Mouse (Mus musculus): ENCODE measurements around the gene Olfr51. TPM values are rescaled to one million over a fixed set of nuclear protein-coding genes. Genes with fewer than 3 reads are reported as not detected.

Olfr51 gene
- not detected in 2 replicates for polyA plus RNA-seq (2012; rRNA removed)

DNA sequence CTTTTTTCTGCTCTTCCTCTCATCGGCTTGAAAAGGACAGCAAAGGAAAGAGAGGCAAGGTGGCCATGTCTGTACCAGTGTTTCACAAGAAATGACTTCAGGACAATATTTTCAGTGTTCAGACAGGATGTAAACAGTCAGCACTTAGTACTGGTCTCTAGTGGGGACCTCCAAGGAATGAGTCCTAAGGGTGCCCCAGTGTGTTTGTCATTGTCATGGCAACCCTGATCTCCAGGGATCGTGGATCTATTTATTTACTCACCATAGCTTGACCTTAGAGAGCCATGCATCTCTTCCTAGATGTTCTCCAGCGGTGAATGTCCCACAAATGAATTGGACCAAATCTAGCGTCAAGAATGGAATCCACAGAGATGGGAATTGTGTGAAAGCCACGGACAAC lies at the start of gene Olfr51:
TSS of gene Olfr51 (plus strand) at position 301 of the 400 bp plus-strand sequence.

DNA sequence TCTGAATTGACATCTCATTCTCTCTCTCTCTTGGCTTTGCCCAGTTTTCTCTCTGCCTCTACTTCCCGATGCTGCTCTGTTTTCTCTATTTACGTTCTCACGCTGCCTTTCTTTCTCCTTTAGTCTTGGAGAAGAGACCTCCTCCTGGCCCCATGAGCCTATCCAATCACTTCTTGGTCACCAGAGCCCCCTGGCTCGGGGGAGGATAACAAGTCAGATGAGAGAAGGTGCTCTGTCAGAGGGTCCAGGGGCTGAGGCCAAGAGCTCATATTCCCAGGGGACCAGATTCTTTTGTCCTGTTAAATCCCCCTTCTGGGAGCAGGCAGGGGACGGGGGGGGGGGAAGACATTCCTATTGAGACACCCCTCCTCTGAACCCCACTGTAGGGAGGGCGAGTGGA lies 49.7 kb upstream of the Olfr51 start, which contains the start of gene Prop1:
TSS of gene Prop1 (minus strand) at position 101 of the 400 bp plus-strand sequence.

DNA sequence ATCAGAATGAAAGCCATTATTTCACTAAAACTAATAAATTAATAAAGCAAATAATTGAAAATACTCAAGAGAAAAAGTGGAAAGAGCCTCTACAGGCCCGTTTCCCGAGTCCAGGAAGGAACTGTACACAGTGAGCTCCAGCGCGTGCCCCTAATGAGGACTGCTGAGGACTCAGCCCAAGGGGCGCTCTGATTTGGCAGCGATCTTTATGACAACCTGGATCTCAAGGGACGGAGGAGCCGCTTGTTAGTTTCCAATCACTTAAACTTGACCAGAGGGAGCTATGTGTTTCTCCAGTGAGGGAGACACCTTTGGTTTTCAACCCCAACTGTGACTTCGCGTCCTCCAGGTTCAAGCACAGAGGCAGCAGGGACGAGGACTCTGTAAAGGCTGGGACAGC lies 37.2 kb upstream of the Olfr51 start, which contains the start of gene Olfr1378:
TSS of gene Olfr1378 (plus strand) at position 301 of the 400 bp plus-strand sequence.

DNA sequence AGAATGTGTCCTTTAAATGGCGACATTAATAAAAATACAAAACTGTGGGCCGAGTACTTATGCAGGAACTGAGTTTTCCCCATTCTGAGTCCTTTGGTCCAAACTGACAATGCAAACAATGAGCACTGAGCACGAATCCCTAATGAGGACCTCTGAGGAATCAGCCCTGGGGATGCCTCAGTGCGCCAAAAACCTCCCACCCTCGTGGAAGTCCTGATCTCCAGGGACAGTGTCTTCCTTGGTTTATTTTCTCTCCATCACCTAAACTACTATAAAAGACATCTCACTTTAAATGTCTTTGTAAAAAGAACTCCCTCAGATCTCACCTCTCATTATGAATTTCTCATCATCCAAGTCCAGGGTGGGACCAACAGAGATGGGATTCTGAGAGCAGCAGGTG lies 21.7 kb upstream of the Olfr51 start, which contains the start of gene Olfr1377:
TSS of gene Olfr1377 (plus strand) at position 301 of the 400 bp plus-strand sequence.

DNA sequence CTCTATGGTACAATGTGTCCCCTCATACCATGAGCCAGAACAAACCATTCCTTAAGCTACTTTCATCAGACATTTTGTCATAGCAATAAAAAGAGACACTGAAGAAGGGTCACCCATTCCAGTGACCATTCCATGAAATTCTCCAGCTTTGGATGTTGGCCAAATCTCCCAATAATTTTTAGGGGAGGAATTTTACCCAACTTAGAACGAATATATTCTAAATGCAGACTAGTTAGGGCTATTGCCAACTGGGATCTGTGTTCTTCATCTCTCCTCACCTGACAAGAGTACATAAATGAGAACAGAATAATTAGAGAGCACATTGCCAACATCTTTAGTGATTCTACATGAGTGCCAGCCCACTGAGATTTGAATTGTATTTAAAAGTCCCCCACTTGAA lies 10.5 kb downstream of the Olfr51 start, which contains the start of gene Olfr54:
TSS of gene Olfr54 (plus strand) at position 301 of the 400 bp plus-strand sequence.

DNA sequence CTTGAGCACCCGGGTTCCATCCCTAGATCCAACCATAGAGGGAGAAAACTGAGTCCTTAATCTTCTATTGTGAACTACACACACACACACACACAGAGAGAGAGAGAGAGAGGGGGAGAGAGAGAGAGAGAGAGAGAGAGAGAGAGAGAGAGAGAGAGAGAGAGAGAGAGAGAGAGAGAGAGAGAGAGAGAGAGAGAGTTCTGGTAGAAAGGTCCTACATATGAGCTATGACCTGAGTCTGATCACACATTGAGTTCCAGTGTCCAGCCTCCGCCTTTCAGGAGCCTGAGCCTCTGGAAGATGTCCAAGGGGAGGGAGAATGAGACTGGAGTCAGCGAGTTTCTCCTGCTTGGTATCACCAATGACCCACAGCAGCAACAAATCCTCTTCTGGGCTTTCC lies 44.4 kb downstream of the Olfr51 start, which contains the start of gene Olfr1375:
TSS of gene Olfr1375 (plus strand) at position 301 of the 400 bp plus-strand sequence.

DNA sequence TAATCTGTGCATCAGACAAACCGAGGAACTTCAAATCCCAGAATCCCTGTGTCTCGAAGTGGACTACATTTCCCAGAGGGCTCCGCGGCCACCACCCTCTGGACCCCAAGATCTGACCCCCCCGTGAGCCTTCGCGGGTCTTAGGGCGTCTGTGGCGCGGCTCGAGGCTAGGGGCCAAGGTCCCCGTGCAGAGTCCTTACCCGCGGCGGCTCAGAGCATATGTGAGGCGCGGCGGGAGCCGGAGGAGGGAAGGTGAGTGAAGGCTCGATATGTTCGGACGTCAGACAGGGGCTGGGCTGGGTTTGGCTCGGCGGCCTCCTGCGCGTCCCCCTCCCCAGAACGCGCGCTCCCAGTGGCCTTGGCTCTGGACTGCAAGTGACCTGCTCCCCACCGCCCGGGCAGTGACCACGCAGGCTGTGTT lies 55.8 kb downstream of the Olfr51 start, which contains the start of gene Zfp354a:
TSS of gene Zfp354a (plus strand) at position 107 of the 421 bp plus-strand sequence.

Other genes with a start within 250 kb of the Olfr51 start
- 2.5 and 3.9 TPM in 2 replicates for gene Zfp354c, start 175.9 kb upstream of the Olfr51 start, polyA plus RNA-seq (2012; rRNA removed)
- gene Zfp879, start 162.0 kb upstream of the Olfr51 start, polyA plus RNA-seq (2012; rRNA removed): 0.33 and 0.41 TPM in 2 replicates
- 0.10 TPM in 1 of 2 replicates, not detected in the other for gene Grm6, start 152.9 kb upstream of the Olfr51 start, polyA plus RNA-seq (2012; rRNA removed)
- gene Zfp454, start 115.9 kb upstream of the Olfr51 start, polyA plus RNA-seq (2012; rRNA removed): 0.96 and 1.4 TPM in 2 replicates
- gene Zfp2, start 87.4 kb upstream of the Olfr51 start, polyA plus RNA-seq (2012; rRNA removed): 1.9 and 2.1 TPM in 2 replicates
- 0.13 and 0.14 TPM in 2 replicates for gene Zfp354b, start 72.0 kb upstream of the Olfr51 start, polyA plus RNA-seq (2012; rRNA removed)
- not detected in 2 replicates for gene 4933414I15Rik, start 59.8 kb upstream of the Olfr51 start, polyA plus RNA-seq (2012; rRNA removed)
- 0.25 and 1.1 TPM in 2 replicates for gene Prop1, start 49.8 kb upstream of the Olfr51 start, polyA plus RNA-seq (2012; rRNA removed)
- gene Olfr1378, start 37.1 kb upstream of the Olfr51 start, polyA plus RNA-seq (2012; rRNA removed): not detected in 2 replicates
- not detected in 2 replicates for gene Olfr1377, start 21.6 kb upstream of the Olfr51 start, polyA plus RNA-seq (2012; rRNA removed)
- gene Olfr54, start 10.6 kb downstream of the Olfr51 start, polyA plus RNA-seq (2012; rRNA removed): not detected in 2 replicates
- gene Olfr1375, start 44.5 kb downstream of the Olfr51 start, polyA plus RNA-seq (2012; rRNA removed): not detected in 2 replicates
- 3.1 and 3.9 TPM in 2 replicates for gene Zfp354a, start 55.7 kb downstream of the Olfr51 start, polyA plus RNA-seq (2012; rRNA removed)
- not detected in 2 replicates for gene Gm12569, start 216.9 kb downstream of the Olfr51 start, polyA plus RNA-seq (2012; rRNA removed)